Mouse (Mus musculus): ENCODE measurements around the gene Ptprd.

- TF ChIP-seq CTCF (IDR thresholded peaks at IDR 0.05; ENCODE audit: extremely low read depth, insufficient read depth, insufficient read length, insufficient replicate concordance), result no peak
- TF ChIP-seq POLR2A (IDR thresholded peaks at IDR 0.05; ENCODE audit: low read depth, low read length), result no peak
These were observed 547.0 kb downstream of the Ptprd start for GRCm38 (mm10) chr4:77664761-77665160.
